Mouse (Mus musculus): ENCODE data around the gene Ttc7b. TPM values are rescaled to one million over a fixed set of nuclear protein-coding genes. Genes with fewer than 3 reads are reported as not detected.

Gene Ttc7b
- total and polyA plus RNA-seq, 2 experiments, result 7.7 to 10.7 TPM

- 13% methylated on average over 1 of the region's 1 CpGs for WGBS
- Histone ChIP-seq H3K27me3 (ENCODE audit: control insufficient read depth, insufficient read depth, low read length) (no peaks in the 10 kb centered on the region), H3K79me2 (ENCODE audit: control insufficient read depth, insufficient read depth, low read length) (no peaks in the 10 kb centered on the region), H3K4me3 (ENCODE audit: insufficient read depth, low read depth, low read length) (no peak overlapping the region), H3K4me1 (ENCODE audit: control insufficient read depth, insufficient read depth, low read length) (peaks cover 2% of the 10 kb centered on the region; the same call in 1 of the 2 replicates), H3K9ac (ENCODE audit: low read depth, low read length) (no peak overlapping the region), H3K36me3 (ENCODE audit: control insufficient read depth, insufficient read depth, low read length) (no peaks in the 10 kb centered on the region), H3K27ac (replicated peaks; ENCODE audit: insufficient read depth, low read depth, low read length) (no peak overlapping the region)
- TF ChIP-seq POLR2A (IDR thresholded peaks at IDR 0.05; ENCODE audit: extremely low read depth, insufficient read depth, low read length), result no peak
- no peak for TF ChIP-seq CTCF (IDR thresholded peaks at IDR 0.05; ENCODE audit: low read depth, low read length)
- peak; percentile 44 for DNase-seq (ENCODE audit: extremely low read depth, low read depth, low spot score)
Measured at GRCm38 (mm10) chr12:100525939-100526338, 5.3 kb upstream of the Ttc7b start.

- 2% methylated on average over 76 of the region's 76 CpGs for WGBS
- Histone ChIP-seq H3K36me3 (ENCODE audit: control insufficient read depth, insufficient read depth, low read length) (no peaks in the 10 kb centered on the region), H3K4me1 (ENCODE audit: control insufficient read depth, insufficient read depth, low read length) (peaks cover 18% of the 10 kb centered on the region), H3K4me3 (ENCODE audit: insufficient read depth, low read depth, low read length) (peak overlapping the region; percentile 86), H3K27me3 (ENCODE audit: control insufficient read depth, insufficient read depth, low read length) (no peaks in the 10 kb centered on the region), H3K79me2 (ENCODE audit: control insufficient read depth, insufficient read depth, low read length) (peaks cover 29% of the 10 kb centered on the region), H3K27ac (replicated peaks; ENCODE audit: insufficient read depth, low read depth, low read length) (peak overlapping the region; percentile 68), H3K9ac (ENCODE audit: low read depth, low read length) (peak overlapping the region; percentile 97)
- no peak for DNase-seq (ENCODE audit: extremely low read depth, low read depth, low spot score)
- TF ChIP-seq POLR2A (IDR thresholded peaks at IDR 0.05; ENCODE audit: extremely low read depth, insufficient read depth, low read length) (no peak), CTCF (IDR thresholded peaks at IDR 0.05; ENCODE audit: low read depth, low read length) (no peak)
Measured at GRCm38 (mm10) chr12:100520077-100520793, 391 bp downstream of the Ttc7b start.

- peak overlapping the region; percentile 97 for H3K9ac ChIP-seq (ENCODE audit: low read depth, low read length)
- H3K4me3 ChIP-seq (ENCODE audit: insufficient read depth, low read depth, low read length), result peak overlapping the region; percentile 86
- peaks cover 18% of the 10 kb centered on the region for H3K4me1 ChIP-seq (ENCODE audit: control insufficient read depth, insufficient read depth, low read length)
- no peaks in the 10 kb centered on the region for H3K36me3 ChIP-seq (ENCODE audit: control insufficient read depth, insufficient read depth, low read length)
- peak; percentile 99 for DNase-seq (ENCODE audit: extremely low read depth, low read depth, low spot score)
- H3K79me2 ChIP-seq (ENCODE audit: control insufficient read depth, insufficient read depth, low read length), result peaks cover 32% of the 10 kb centered on the region
- peak overlapping the region; percentile 68 for H3K27ac ChIP-seq (replicated peaks; ENCODE audit: insufficient read depth, low read depth, low read length)
- TF ChIP-seq CTCF (IDR thresholded peaks at IDR 0.05; ENCODE audit: low read depth, low read length), result no peak
- no peak for TF ChIP-seq POLR2A (IDR thresholded peaks at IDR 0.05; ENCODE audit: extremely low read depth, insufficient read depth, low read length)
- no peaks in the 10 kb centered on the region for H3K27me3 ChIP-seq (ENCODE audit: control insufficient read depth, insufficient read depth, low read length)
- 9% methylated on average over 7 of the region's 7 CpGs for WGBS
Measured at GRCm38 (mm10) chr12:100519684-100520076, 946 bp downstream of the Ttc7b start.

GRCm38 (mm10) chr12:100517371-100517770 is 3.3 kb downstream of the Ttc7b start:
- Histone ChIP-seq H3K4me3 (ENCODE audit: insufficient read depth, low read depth, low read length) (no peak overlapping the region), H3K27me3 (ENCODE audit: control insufficient read depth, insufficient read depth, low read length) (no peaks in the 10 kb centered on the region)
- WGBS, result 85% methylated on average over 9 of the region's 9 CpGs

GRCm38 (mm10) chr12:100516161-100516838 is 4.3 kb downstream of the Ttc7b start:
- H3K4me1 ChIP-seq (ENCODE audit: control insufficient read depth, insufficient read depth, low read length), result peaks cover 18% of the 10 kb centered on the region
- H3K9ac ChIP-seq (ENCODE audit: low read depth, low read length), result no peak overlapping the region
- DNase-seq (ENCODE audit: extremely low read depth, low read depth, low spot score), result no peak
- H3K4me3 ChIP-seq (ENCODE audit: insufficient read depth, low read depth, low read length), result no peak overlapping the region
- 96% methylated on average over 1 of the region's 1 CpGs for WGBS
- TF ChIP-seq CTCF (IDR thresholded peaks at IDR 0.05; ENCODE audit: low read depth, low read length) (no peak), POLR2A (IDR thresholded peaks at IDR 0.05; ENCODE audit: extremely low read depth, insufficient read depth, low read length) (no peak)
- no peaks in the 10 kb centered on the region for H3K36me3 ChIP-seq (ENCODE audit: control insufficient read depth, insufficient read depth, low read length)
- H3K79me2 ChIP-seq (ENCODE audit: control insufficient read depth, insufficient read depth, low read length), result peaks cover 55% of the 10 kb centered on the region
- no peak overlapping the region for H3K27ac ChIP-seq (replicated peaks; ENCODE audit: insufficient read depth, low read depth, low read length)
- no peaks in the 10 kb centered on the region for H3K27me3 ChIP-seq (ENCODE audit: control insufficient read depth, insufficient read depth, low read length)

More at GRCm38 (mm10) chr12:100517371-100517770, 3.3 kb downstream of the Ttc7b start:
- Histone ChIP-seq H3K79me2 (ENCODE audit: control insufficient read depth, insufficient read depth, low read length) (peaks cover 48% of the 10 kb centered on the region), H3K27ac (replicated peaks; ENCODE audit: insufficient read depth, low read depth, low read length) (no peak overlapping the region), H3K4me1 (ENCODE audit: control insufficient read depth, insufficient read depth, low read length) (peaks cover 18% of the 10 kb centered on the region), H3K9ac (ENCODE audit: low read depth, low read length) (no peak overlapping the region), H3K36me3 (ENCODE audit: control insufficient read depth, insufficient read depth, low read length) (no peaks in the 10 kb centered on the region)
- TF ChIP-seq POLR2A (IDR thresholded peaks at IDR 0.05; ENCODE audit: extremely low read depth, insufficient read depth, low read length), result no peak
- TF ChIP-seq CTCF (IDR thresholded peaks at IDR 0.05; ENCODE audit: low read depth, low read length), result no peak
- no peak for DNase-seq (ENCODE audit: extremely low read depth, low read depth, low spot score)
